Comparison of ENCODE assay signal across 15 mouse cellular contexts in genomic region chr2:37799137-37799536, GRCm38 (mm10). TPM values are rescaled to one million over a fixed set of nuclear protein-coding genes. Genes with fewer than 3 reads are reported as not detected.
DNase-seq lines count a peak whose midpoint lies in the region; ATAC-seq lines count a peak whose summit lies in the region.
"Had no signal": no experiment of that assay in that cellular context is flagged by ENCODE, and none has a peak within 500 bp of the region (broad histone marks: within the 10 kb centered on the region; RNA-seq: fewer than 3 reads in every experiment).

No protein-coding gene starts in this region.

- DNase-seq in frontal cortex, postnatal 36 days (ENCODE audit: low spot score in 2 of 2), result no peak
- DNase-seq in kidney, adult 11 months, result peak; percentile 30
- no peak for DNase-seq in kidney, postnatal 14 days
- peak; percentile 32 to 45 for DNase-seq in adrenal gland, postnatal 36 days
- peak; percentile 32 to 36 for DNase-seq in heart, postnatal 10 days
- no peak for DNase-seq in left cerebral cortex, adult 9 months (ENCODE audit: low spot score in 2 of 2)
- no peak for DNase-seq in spleen, postnatal 4 days (ENCODE audit: low spot score in 2 of 2)
- DNase-seq: cerebellum, adult 9-11 months; liver; liver, postnatal 0 days; lung, postnatal 14 days; thymus, postnatal 4 days had no signal

- peak; percentile 33; the same call in 1 of the 2 replicates for ATAC-seq in frontal cortex, adult (ENCODE audit: low TSS enrichment)
- ATAC-seq: intestine, embryonic 15.5 days; liver, postnatal 0 days had no signal

- intact Hi-C loops in heart, postnatal 10 days (cut with DNase I), result no loop called here

RNA-seq across cellular contexts. Expression of gene Crb2, which starts 23.1 kb away (rescaled TPM):
- total RNA-seq in adrenal gland, postnatal 36 days (2021), result under 1 TPM; 0.33 to 0.53 TPM
- total RNA-seq in heart, postnatal 10 days (2021), result 1 to 10 TPM in 1 of 2 experiments, under 1 TPM in 1; 0.96 to 1.7 TPM
- total RNA-seq: granulocyte monocyte progenitor cell, adult 5-6 weeks had no signal

Comparison
In these comparisons a context has a peak if more than half of its experiments do, and no peak if none do; other contexts are left out.
1. DNase-seq: peak in kidney, adult 11 months (single experiment), adrenal gland, postnatal 36 days (2 of 2) and heart, postnatal 10 days (2 of 2); none in frontal cortex, postnatal 36 days (0 of 2), kidney, postnatal 14 days (single experiment), left cerebral cortex, adult 9 months (0 of 2) and spleen, postnatal 4 days (0 of 2).